Mouse (Mus musculus) thymus, postnatal 4 days (tissue): ENCODE measurements around the gene Apof.
"Not testable (repeated sequence)": the region's sequence is repeated elsewhere in the genome, so short reads cannot be mapped to it uniquely, and the experiment has no call there.

ENCODE experiments used
- DNase-seq: peaks from one replicate; pipeline ENCODE4 v3.0.0; 2021

Apof gene

GRCm38 (mm10) chr10:128259946-128260345, 8.5 kb upstream of the Apof start:
- peak; percentile 45 for DNase-seq

GRCm38 (mm10) chr10:128260376-128260775, 8.1 kb upstream of the Apof start:
- not testable (repeated sequence) for DNase-seq

- DNase-seq = no peak
Measured at GRCm38 (mm10) chr10:128262300-128262699, 6.2 kb upstream of the Apof start.

GRCm38 (mm10) chr10:128263393-128264310, 4.8 kb upstream of the Apof start:
- DNase-seq = no peak

- DNase-seq = no peak
Measured at GRCm38 (mm10) chr10:128269206-128269910, 887 bp downstream of the Apof start.

- DNase-seq = peak; percentile 95
Measured at GRCm38 (mm10) chr10:128270287-128270841, 1.9 kb downstream of the Apof start, which contains the start of gene Stat2. Gene Stat2 (plus strand): TSS chr10:128270559.

- DNase-seq = no peak
Measured at GRCm38 (mm10) chr10:128270866-128271265, 2.4 kb downstream of the Apof start.

GRCm38 (mm10) chr10:128271883-128272282, 3.4 kb downstream of the Apof start:
- DNase-seq = no peak

- not testable (repeated sequence) for DNase-seq
Measured at GRCm38 (mm10) chr10:128272819-128273439, 4.5 kb downstream of the Apof start.

- not testable (repeated sequence) for DNase-seq
Measured at GRCm38 (mm10) chr10:128275374-128275773, 6.9 kb downstream of the Apof start.

GRCm38 (mm10) chr10:128278158-128278557, 9.7 kb downstream of the Apof start:
- DNase-seq = no peak

GRCm38 (mm10) chr10:128280943-128281342, 12.5 kb downstream of the Apof start:
- no peak for DNase-seq

GRCm38 (mm10) chr10:128281682-128282081, 13.2 kb downstream of the Apof start:
- DNase-seq = no peak

- no peak for DNase-seq
Measured at GRCm38 (mm10) chr10:128282886-128283450, 14.5 kb downstream of the Apof start.

- peak; percentile 85 for DNase-seq
Measured at GRCm38 (mm10) chr10:128283604-128284579, 15.4 kb downstream of the Apof start.

GRCm38 (mm10) chr10:128290594-128290993, 22.1 kb downstream of the Apof start:
- not testable (repeated sequence) for DNase-seq

- no peak for DNase-seq
Measured at GRCm38 (mm10) chr10:128296370-128297090, 28.1 kb downstream of the Apof start.

GRCm38 (mm10) chr10:128297221-128297620, 28.8 kb downstream of the Apof start:
- no peak for DNase-seq

- DNase-seq = no peak
Measured at GRCm38 (mm10) chr10:128297622-128298021, 29.2 kb downstream of the Apof start.

- no peak for DNase-seq
Measured at GRCm38 (mm10) chr10:128298243-128298642, 29.8 kb downstream of the Apof start.
